Mouse (Mus musculus) E14TG2a.4 (cell line): Measurements from ENCODE around the gene Angptl1.
A peak's percentile ranks its signal among the peaks of the same experiment; 100 is the strongest.

Experiments
- H3K27me3 ChIP-seq: 2 replicates; pipeline ENCODE4 v1.6.1; 2014; ENCODE audit warnings: low read length, control low read depth; ENCODE audit not compliant: insufficient read depth
- H3K36me3 ChIP-seq: 2 replicates; pipeline ENCODE4 v1.6.1; 2014; ENCODE audit warnings: low read length, control low read depth; ENCODE audit not compliant: insufficient read depth
- H3K4me1 ChIP-seq: replicated peaks from 2 replicates; pipeline ENCODE4 v1.6.1; 2014; ENCODE audit warnings: low read depth, low read length, control low read depth
- H3K4me3 ChIP-seq: replicated peaks from 2 replicates; pipeline ENCODE4 v1.5.1; 2014; ENCODE audit warnings: mild to moderate bottlenecking, low read length
- H3K9me3 ChIP-seq: 2 replicates; pipeline ENCODE4 v1.6.1; 2014; ENCODE audit warnings: low read length, control low read depth
- CTCF ChIP-seq: conservative IDR thresholded peaks from 2 replicates; pipeline ENCODE4 v1.5.1; 2014; ENCODE audit warnings: low read length
- NANOG ChIP-seq: IDR thresholded peaks from 2 replicates; pipeline ENCODE4 v1.6.1; 2014; ENCODE audit warnings: borderline replicate concordance, low read length, mixed read lengths
- POU5F1 ChIP-seq: IDR thresholded peaks from 2 replicates; pipeline ENCODE4 v1.6.1; 2014; ENCODE audit warnings: low read length, borderline replicate concordance

Gene Angptl1

GRCm38 (mm10) chr1:156838177-156838576, at the start of gene Angptl1:
Gene Angptl1 (plus strand): TSS chr1:156838562.
- H3K9me3 ChIP-seq, result no peaks in the 10 kb centered on the region
- peaks cover 11% of the 10 kb centered on the region for H3K4me1 ChIP-seq
- no peak within 1 kb of the TSS for H3K4me3 ChIP-seq
- TF ChIP-seq POU5F1 (no peak), CTCF (no peak), NANOG (no peak)
- H3K27me3 ChIP-seq, result no peaks in the 10 kb centered on the region
- H3K36me3 ChIP-seq, result 0 out of 2 replicates have a peak, but pooled peaks cover 8% of the 10 kb centered on the region

- no peaks in the 10 kb centered on the region for H3K27me3 ChIP-seq
- TF ChIP-seq POU5F1, result no peak
- TF ChIP-seq NANOG, result 0 out of 2 replicates have a peak, but pooled peaks have one; percentile 17
- no peaks in the 10 kb centered on the region for H3K9me3 ChIP-seq
- no peak overlapping the region for H3K4me3 ChIP-seq
- H3K4me1 ChIP-seq, result peaks cover 6% of the 10 kb centered on the region
- H3K36me3 ChIP-seq, result no peaks in the 10 kb centered on the region
These were observed 48.4 kb upstream of the Angptl1 start for GRCm38 (mm10) chr1:156789844-156790490.

GRCm38 (mm10) chr1:156796251-156796650, 42.1 kb upstream of the Angptl1 start:
- Histone ChIP-seq H3K4me1 (no peaks in the 10 kb centered on the region), H3K4me3 (no peak overlapping the region), H3K36me3 (no peaks in the 10 kb centered on the region), H3K27me3 (no peaks in the 10 kb centered on the region), H3K9me3 (peaks cover 8% of the 10 kb centered on the region)
- TF ChIP-seq NANOG (no peak), CTCF (no peak), POU5F1 (no peak)

- peaks cover 16% of the 10 kb centered on the region; the same call in 1 of the 2 replicates for H3K36me3 ChIP-seq
- H3K9me3 ChIP-seq, result peaks cover 15% of the 10 kb centered on the region
- H3K4me1 ChIP-seq, result no peaks in the 10 kb centered on the region
- TF ChIP-seq POU5F1 (no peak), NANOG (no peak), CTCF (no peak)
- H3K4me3 ChIP-seq, result no peak overlapping the region
- H3K27me3 ChIP-seq, result no peaks in the 10 kb centered on the region
These were observed 37.1 kb upstream of the Angptl1 start for GRCm38 (mm10) chr1:156801276-156801675.

GRCm38 (mm10) chr1:156808332-156808731, 30.0 kb upstream of the Angptl1 start:
- Histone ChIP-seq H3K9me3 (peaks cover 3% of the 10 kb centered on the region; the same call in 1 of the 2 replicates), H3K4me3 (no peak overlapping the region), H3K27me3 (no peaks in the 10 kb centered on the region), H3K4me1 (0 out of 2 replicates have a peak, but pooled peaks cover 3% of the 10 kb centered on the region), H3K36me3 (peaks cover 40% of the 10 kb centered on the region)
- TF ChIP-seq CTCF (no peak), NANOG (no peak), POU5F1 (no peak)

- no peak overlapping the region for H3K4me3 ChIP-seq
- H3K9me3 ChIP-seq, result no peaks in the 10 kb centered on the region
- 0 out of 2 replicates have a peak, but pooled peaks cover 3% of the 10 kb centered on the region for H3K4me1 ChIP-seq
- TF ChIP-seq CTCF (no peak), POU5F1 (no peak), NANOG (no peak)
- H3K27me3 ChIP-seq, result no peaks in the 10 kb centered on the region
- H3K36me3 ChIP-seq, result peaks cover 50% of the 10 kb centered on the region
These were observed 26.4 kb upstream of the Angptl1 start for GRCm38 (mm10) chr1:156811928-156812327.

GRCm38 (mm10) chr1:156812716-156813115, 25.6 kb upstream of the Angptl1 start:
- Histone ChIP-seq H3K36me3 (peaks cover 58% of the 10 kb centered on the region), H3K27me3 (no peaks in the 10 kb centered on the region), H3K4me3 (no peak overlapping the region), H3K9me3 (no peaks in the 10 kb centered on the region), H3K4me1 (0 out of 2 replicates have a peak, but pooled peaks cover 3% of the 10 kb centered on the region)
- TF ChIP-seq NANOG (no peak), POU5F1 (no peak), CTCF (no peak)

- no peak for TF ChIP-seq CTCF
- no peak for TF ChIP-seq NANOG
- TF ChIP-seq POU5F1, result no peak
These were observed 24.9 kb upstream of the Angptl1 start for GRCm38 (mm10) chr1:156813485-156813884.

More at GRCm38 (mm10) chr1:156813485-156813884, 24.9 kb upstream of the Angptl1 start:
- 0 out of 2 replicates have a peak, but pooled peaks cover under 1% of the 10 kb centered on the region for H3K4me1 ChIP-seq
- H3K36me3 ChIP-seq, result peaks cover 61% of the 10 kb centered on the region
- H3K27me3 ChIP-seq, result no peaks in the 10 kb centered on the region
- no peak overlapping the region for H3K4me3 ChIP-seq
- H3K9me3 ChIP-seq, result no peaks in the 10 kb centered on the region
